Comparison of ENCODE assay signal across 23 mouse cellular contexts in genomic region chr13:42238520-42238919, GRCm38 (mm10).
"Had no signal": no experiment of that assay in that cellular context is flagged by ENCODE, and none has a peak within 500 bp of the region (broad histone marks: within the 10 kb centered on the region; RNA-seq: fewer than 3 reads in every experiment).

No protein-coding gene starts in this region.

- H3K9ac ChIP-seq: forebrain, embryonic 15.5 days; forebrain, postnatal 0 days; heart, embryonic 13.5 days; heart, embryonic 15.5 days; hindbrain, embryonic 13.5 days; hindbrain, embryonic 15.5 days; limb, embryonic 13.5 days had no signal

- H3K36me3 ChIP-seq: forebrain, embryonic 15.5 days; heart, embryonic 10.5 days; heart, embryonic 13.5 days; heart, embryonic 15.5 days; hindbrain, embryonic 13.5 days; hindbrain, embryonic 15.5 days; limb, embryonic 13.5 days had no signal

- H3K9me3 ChIP-seq: forebrain, embryonic 15.5 days; heart, embryonic 10.5 days; heart, embryonic 13.5 days; heart, embryonic 15.5 days; hindbrain, embryonic 13.5 days; hindbrain, embryonic 15.5 days; limb, embryonic 13.5 days had no signal

- ATAC-seq: forebrain, embryonic 15.5 days; forebrain, postnatal 0 days; hindbrain, postnatal 0 days; intestine, postnatal 0 days had no signal

- H3K27me3 ChIP-seq: forebrain, embryonic 15.5 days; heart, embryonic 13.5 days; heart, embryonic 15.5 days; hindbrain, embryonic 13.5 days; hindbrain, embryonic 15.5 days; limb, embryonic 13.5 days had no signal

- H3K4me2 ChIP-seq: forebrain, embryonic 15.5 days; heart, embryonic 13.5 days; heart, embryonic 15.5 days; hindbrain, embryonic 13.5 days; hindbrain, embryonic 15.5 days; limb, embryonic 13.5 days had no signal

- DNase-seq: forebrain, postnatal 0 days; gastrocnemius, postnatal 14 days; gastrocnemius, postnatal 36 days; heart, adult 11 months; heart, postnatal 14 days; heart, postnatal 36 days; kidney, adult 18-20 months; kidney, adult 8-10 months; kidney, postnatal 14 days; kidney, postnatal 36 days; layer of hippocampus, adult 9-11 months; layer of hippocampus, postnatal 36 days; left cerebral cortex, postnatal 4 days had no signal

- H3K4me1 ChIP-seq: forebrain, embryonic 15.5 days; heart, embryonic 15.5 days; hindbrain, embryonic 13.5 days; hindbrain, embryonic 15.5 days had no signal

- H3K27ac ChIP-seq: forebrain, embryonic 15.5 days; heart, embryonic 10.5 days; heart, embryonic 13.5 days; heart, embryonic 15.5 days; hindbrain, embryonic 13.5 days; hindbrain, embryonic 15.5 days; hindbrain, postnatal 0 days; kidney, postnatal 0 days; limb, embryonic 13.5 days had no signal

- H3K4me3 ChIP-seq: forebrain, embryonic 15.5 days; heart, embryonic 10.5 days; heart, embryonic 13.5 days; heart, embryonic 15.5 days; hindbrain, embryonic 13.5 days; hindbrain, embryonic 15.5 days; limb, embryonic 13.5 days had no signal
